Mouse (Mus musculus): ENCODE results near the gene A630076J17Rik. TPM values are rescaled to one million over a fixed set of nuclear protein-coding genes. Genes with fewer than 3 reads are reported as not detected.
A peak's percentile ranks its signal among the peaks of the same experiment; 100 is the strongest.

The A630076J17Rik gene
- polyA plus RNA-seq, 1 experiment from 2014 or later: not detected

DNA sequence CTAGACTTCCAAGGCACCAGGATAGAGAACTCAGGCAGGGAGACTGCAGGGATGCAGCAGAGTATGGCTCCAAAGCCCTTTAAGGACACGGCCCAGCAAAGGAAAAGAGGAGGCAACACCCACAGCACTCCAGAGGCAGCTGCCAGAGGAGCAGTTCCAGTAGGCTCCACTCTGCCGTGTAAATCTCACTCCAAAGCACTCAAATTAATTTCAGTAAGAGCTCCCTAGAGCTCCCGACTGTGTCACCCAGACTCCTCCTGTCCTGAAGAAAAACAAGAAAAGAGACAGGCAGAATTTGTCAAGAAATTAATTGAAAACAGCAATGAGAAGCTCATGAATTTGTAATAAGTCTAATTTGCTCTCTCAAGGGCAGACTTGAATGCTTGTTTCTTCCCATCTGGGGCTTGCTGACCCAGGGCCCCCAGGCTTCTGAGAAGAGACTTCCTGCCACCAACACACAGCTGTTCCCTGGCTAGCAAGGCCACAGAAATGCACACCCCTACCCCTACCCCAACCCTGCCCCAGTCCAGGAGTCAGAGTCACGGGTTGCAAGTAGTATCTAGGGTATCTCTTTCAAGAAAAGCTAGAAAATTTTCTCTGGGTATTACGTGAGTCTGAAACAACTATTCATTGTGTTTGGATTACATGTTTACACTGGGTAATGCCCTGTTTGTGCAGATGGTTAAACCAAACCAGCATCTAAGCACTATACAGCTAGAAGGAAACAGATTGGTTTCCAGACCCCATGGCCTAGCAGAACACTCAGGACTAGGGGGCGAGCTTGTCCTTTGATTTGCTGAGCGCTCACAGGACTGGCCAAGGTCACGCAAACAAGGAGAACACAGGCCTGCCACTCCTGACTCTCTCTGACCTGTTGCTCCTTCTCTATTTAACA lies 30.8 kb downstream of the A630076J17Rik start:
- Histone ChIP-seq H3K36me3 (ENCODE audit: insufficient read depth, low read length) (no peaks in the 10 kb centered on the region), H3K9me3 (replicated peaks; ENCODE audit: low read length) (no peaks in the 10 kb centered on the region), H3K4me3 (replicated peaks; ENCODE audit: low read depth, low read length) (no peak overlapping the region), H3K4me2 (ENCODE audit: low read length) (no peak overlapping the region), H3K27me3 (ENCODE audit: insufficient read depth, low read length) (no peaks in the 10 kb centered on the region), H3K4me1 (replicated peaks; ENCODE audit: insufficient read depth, low read length) (no peaks in the 10 kb centered on the region), H3K9ac (ENCODE audit: low read depth, low read length) (no peak overlapping the region), H3K27ac (no peak overlapping the region)
- DNase-seq (ENCODE audit: low spot score) (peak; percentile 19), ATAC-seq (replicated peaks; ENCODE audit: low FRiP score, low read depth) (no peak)
- TF ChIP-seq CTCF (IDR thresholded peaks at IDR 0.05; ENCODE audit: low read depth): no peak; the same call in 1 of the 2 replicates
- WGBS: 33% methylated on average over 8 of the region's 8 CpGs

DNA sequence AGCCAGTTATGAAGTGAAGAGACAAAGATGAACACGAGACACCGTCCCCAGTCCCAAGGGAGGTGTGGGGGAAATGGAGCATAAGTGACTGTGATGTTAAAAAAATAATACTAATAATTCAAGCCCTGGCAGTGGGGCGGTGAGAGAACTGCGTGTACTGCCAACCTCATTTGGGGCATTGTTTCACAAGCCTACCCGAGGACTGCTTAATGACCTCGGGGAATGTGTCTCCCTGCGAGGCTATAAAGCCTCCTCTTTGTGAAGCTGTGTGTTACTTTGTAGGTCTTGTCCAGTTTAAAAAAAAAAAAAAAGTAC lies 31.4 kb downstream of the A630076J17Rik start:
- Histone ChIP-seq H3K4me3 (replicated peaks; ENCODE audit: low read depth, low read length) (no peak overlapping the region), H3K36me3 (ENCODE audit: insufficient read depth, low read length) (no peaks in the 10 kb centered on the region), H3K4me1 (replicated peaks; ENCODE audit: insufficient read depth, low read length) (no peaks in the 10 kb centered on the region), H3K27me3 (ENCODE audit: insufficient read depth, low read length) (no peaks in the 10 kb centered on the region), H3K27ac (no peak overlapping the region), H3K9me3 (replicated peaks; ENCODE audit: low read length) (no peaks in the 10 kb centered on the region), H3K9ac (ENCODE audit: low read depth, low read length) (no peak overlapping the region), H3K4me2 (ENCODE audit: low read length) (no peak overlapping the region)
- 26% methylated on average over 7 of the region's 7 CpGs for WGBS
- ATAC-seq (replicated peaks; ENCODE audit: low FRiP score, low read depth) (no peak), DNase-seq (ENCODE audit: low spot score) (no peak)
- no peak for TF ChIP-seq CTCF (IDR thresholded peaks at IDR 0.05; ENCODE audit: low read depth)

DNA sequence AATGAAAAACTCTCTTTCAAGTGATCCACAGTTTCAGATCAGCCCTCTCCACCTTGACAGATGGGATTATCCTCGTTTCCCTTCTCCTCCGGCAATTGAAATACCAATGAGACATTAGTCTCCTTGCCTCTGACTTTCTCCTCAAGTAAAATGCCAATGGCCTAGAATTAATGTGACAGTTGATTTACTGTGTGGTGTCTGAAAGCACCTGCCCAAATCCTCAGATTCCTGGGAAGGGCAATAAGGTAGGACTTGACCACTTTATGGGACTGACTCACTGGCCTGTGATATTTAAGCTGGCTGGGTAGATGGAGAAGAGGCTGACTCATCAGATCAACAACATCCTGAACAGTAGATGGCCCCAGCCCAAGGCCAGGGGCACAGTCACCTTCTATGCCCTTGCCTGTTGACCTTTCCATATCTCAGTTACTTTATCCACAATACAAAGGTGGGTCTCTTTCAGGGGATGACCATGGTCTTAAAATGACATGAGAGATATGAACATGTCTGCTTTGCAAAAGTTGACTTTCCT lies 36.5 kb downstream of the A630076J17Rik start:
- no peak for ATAC-seq (replicated peaks; ENCODE audit: low FRiP score, low read depth)
- Histone ChIP-seq H3K27me3 (ENCODE audit: insufficient read depth, low read length) (no peaks in the 10 kb centered on the region), H3K36me3 (ENCODE audit: insufficient read depth, low read length) (no peaks in the 10 kb centered on the region), H3K4me1 (replicated peaks; ENCODE audit: insufficient read depth, low read length) (no peaks in the 10 kb centered on the region), H3K9me3 (replicated peaks; ENCODE audit: low read length) (no peaks in the 10 kb centered on the region), H3K27ac (no peak overlapping the region), H3K4me3 (replicated peaks; ENCODE audit: low read depth, low read length) (no peak overlapping the region), H3K9ac (ENCODE audit: low read depth, low read length) (no peak overlapping the region), H3K4me2 (ENCODE audit: low read length) (no peak overlapping the region)
- DNase-seq (ENCODE audit: low spot score): no peak
- no peak for TF ChIP-seq CTCF (IDR thresholded peaks at IDR 0.05; ENCODE audit: low read depth)
- WGBS: 69% methylated on average over 2 of the region's 2 CpGs

DNA sequence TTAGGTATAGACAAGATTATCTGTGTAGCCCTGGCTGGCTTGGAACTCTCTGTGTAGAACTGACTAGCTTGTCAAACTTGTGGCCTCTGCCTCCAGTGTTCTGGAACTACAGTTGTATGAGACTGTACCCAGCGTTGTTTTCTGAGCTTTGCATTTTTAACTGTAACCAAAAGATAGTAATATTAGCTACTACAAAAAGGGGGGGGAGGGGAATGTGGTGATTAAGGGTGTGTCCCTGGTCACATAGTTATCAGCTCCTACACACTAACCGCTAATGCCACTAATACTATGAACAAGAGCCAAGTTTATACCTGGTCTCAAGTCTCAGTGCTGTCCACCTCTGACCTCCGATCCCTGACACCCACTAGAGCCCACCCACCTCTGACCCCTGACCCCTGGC lies 42.0 kb downstream of the A630076J17Rik start:
- Histone ChIP-seq H3K4me3 (replicated peaks; ENCODE audit: low read depth, low read length) (no peak overlapping the region), H3K9me3 (replicated peaks; ENCODE audit: low read length) (no peaks in the 10 kb centered on the region), H3K9ac (ENCODE audit: low read depth, low read length) (no peak overlapping the region), H3K4me1 (replicated peaks; ENCODE audit: insufficient read depth, low read length) (no peaks in the 10 kb centered on the region), H3K4me2 (ENCODE audit: low read length) (no peak overlapping the region), H3K27ac (no peak overlapping the region), H3K36me3 (ENCODE audit: insufficient read depth, low read length) (no peaks in the 10 kb centered on the region), H3K27me3 (ENCODE audit: insufficient read depth, low read length) (no peaks in the 10 kb centered on the region)
- 88% methylated on average over 3 of the region's 3 CpGs for WGBS
- TF ChIP-seq CTCF (IDR thresholded peaks at IDR 0.05; ENCODE audit: low read depth): no peak
- DNase-seq (ENCODE audit: low spot score) (no peak), ATAC-seq (replicated peaks; ENCODE audit: low FRiP score, low read depth) (no peak; the same call in 1 of the 2 replicates)

DNA sequence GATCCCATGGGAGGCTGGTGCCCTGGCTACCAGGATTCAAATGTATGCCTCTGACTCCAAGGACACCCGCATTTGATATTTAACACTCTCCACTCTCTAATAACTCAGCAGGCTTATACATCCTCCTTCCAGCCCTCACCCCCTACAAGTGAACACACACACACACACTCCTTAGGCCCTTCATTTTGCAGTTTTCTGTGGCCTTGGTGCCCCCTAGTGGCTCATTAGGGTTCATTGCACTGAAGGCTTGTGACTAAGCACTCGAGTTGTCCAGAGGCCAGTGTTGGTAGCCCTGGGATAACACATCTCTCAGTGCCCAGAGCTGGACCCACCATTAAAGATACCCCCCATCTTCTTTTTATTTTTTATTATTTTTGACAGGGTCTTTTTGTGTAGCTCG lies 43.4 kb downstream of the A630076J17Rik start:
- H3K9me3 ChIP-seq (replicated peaks; ENCODE audit: low read length): no peaks in the 10 kb centered on the region
- 17% methylated on average over 3 of the region's 3 CpGs for WGBS
- peak; percentile 88 for TF ChIP-seq CTCF (IDR thresholded peaks at IDR 0.05; ENCODE audit: low read depth)
- H3K4me2 ChIP-seq (ENCODE audit: low read length): no peak overlapping the region
- no peak overlapping the region for H3K4me3 ChIP-seq (replicated peaks; ENCODE audit: low read depth, low read length)
- no peaks in the 10 kb centered on the region for H3K27me3 ChIP-seq (ENCODE audit: insufficient read depth, low read length)
- no peaks in the 10 kb centered on the region for H3K4me1 ChIP-seq (replicated peaks; ENCODE audit: insufficient read depth, low read length)
- peak; percentile 48 for ATAC-seq (replicated peaks; ENCODE audit: low FRiP score, low read depth)
- H3K27ac ChIP-seq: no peak overlapping the region
- peak; percentile 82 for DNase-seq (ENCODE audit: low spot score)
- no peaks in the 10 kb centered on the region for H3K36me3 ChIP-seq (ENCODE audit: insufficient read depth, low read length)
- H3K9ac ChIP-seq (ENCODE audit: low read depth, low read length): no peak overlapping the region

DNA sequence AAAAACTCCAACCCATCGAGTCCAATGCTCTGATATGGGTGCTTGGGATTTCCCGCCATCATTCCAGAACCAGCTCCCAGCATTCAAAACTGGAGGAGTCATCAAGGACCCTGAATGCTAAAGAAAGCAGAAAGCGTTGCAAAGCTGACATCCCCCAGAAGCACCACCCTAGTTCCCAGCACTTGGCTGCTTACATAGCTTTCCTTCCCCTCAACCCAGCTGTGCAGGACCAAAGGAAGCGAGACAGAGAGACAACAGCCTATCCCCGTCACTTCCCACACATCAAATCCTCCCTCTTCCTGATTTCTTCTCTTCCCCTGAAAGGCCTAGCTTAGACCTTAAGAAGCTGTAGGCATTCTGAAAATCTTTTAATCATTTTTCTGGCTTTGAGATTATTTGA lies 44.9 kb downstream of the A630076J17Rik start:
- DNase-seq (ENCODE audit: low spot score) (no peak), ATAC-seq (replicated peaks; ENCODE audit: low FRiP score, low read depth) (no peak)
- no peak overlapping the region for H3K4me3 ChIP-seq (replicated peaks; ENCODE audit: low read depth, low read length)
- H3K36me3 ChIP-seq (ENCODE audit: insufficient read depth, low read length): no peaks in the 10 kb centered on the region
- WGBS: 59% methylated on average over 5 of the region's 5 CpGs
- H3K4me1 ChIP-seq (replicated peaks; ENCODE audit: insufficient read depth, low read length): no peaks in the 10 kb centered on the region; the same call in 1 of the 2 replicates
- H3K9ac ChIP-seq (ENCODE audit: low read depth, low read length): no peak overlapping the region
- H3K9me3 ChIP-seq (replicated peaks; ENCODE audit: low read length): no peaks in the 10 kb centered on the region
- no peak overlapping the region for H3K27ac ChIP-seq
- H3K4me2 ChIP-seq (ENCODE audit: low read length): no peak overlapping the region
- no peak for TF ChIP-seq CTCF (IDR thresholded peaks at IDR 0.05; ENCODE audit: low read depth)
- no peaks in the 10 kb centered on the region for H3K27me3 ChIP-seq (ENCODE audit: insufficient read depth, low read length)

Data from kidney, postnatal 0 days (tissue).